Mouse (Mus musculus): ENCODE measurements at regions not wholly inside any gene's neighbourhood (a gene's known extent, or its start where the extent isn't known, plus 50 kb on each side); places are given as distances from the start of the nearest gene placed in this dataset.

- no peak for DNase-seq
Observed at GRCm38 (mm10) chr1:43371863-43372262, 72.5 kb upstream of the Nck2 start.

DNA sequence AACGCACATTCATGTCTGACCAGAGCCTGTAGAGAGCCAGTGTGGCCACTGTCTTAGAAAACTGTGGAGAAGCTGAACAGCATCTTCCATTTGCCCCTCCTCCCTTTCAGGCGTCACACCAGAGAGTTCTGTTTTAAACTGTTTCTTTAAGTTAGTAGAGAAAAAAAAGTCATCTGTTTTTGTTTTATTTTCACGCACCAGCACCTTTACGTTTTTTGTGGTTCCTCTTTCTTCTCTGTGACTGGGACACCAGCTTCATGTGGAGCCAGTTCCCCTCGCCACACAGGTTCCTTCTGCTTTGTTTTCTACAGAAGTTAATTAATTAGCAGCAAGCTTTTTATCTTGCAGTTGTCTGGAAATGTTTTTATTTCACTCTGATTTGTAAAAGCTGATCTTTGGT is 69.4 kb upstream of the Nck2 start:
- no peak for DNase-seq

- no peak for DNase-seq
Observed at GRCm38 (mm10) chr1:43375851-43376250, 68.5 kb upstream of the Nck2 start.

DNA sequence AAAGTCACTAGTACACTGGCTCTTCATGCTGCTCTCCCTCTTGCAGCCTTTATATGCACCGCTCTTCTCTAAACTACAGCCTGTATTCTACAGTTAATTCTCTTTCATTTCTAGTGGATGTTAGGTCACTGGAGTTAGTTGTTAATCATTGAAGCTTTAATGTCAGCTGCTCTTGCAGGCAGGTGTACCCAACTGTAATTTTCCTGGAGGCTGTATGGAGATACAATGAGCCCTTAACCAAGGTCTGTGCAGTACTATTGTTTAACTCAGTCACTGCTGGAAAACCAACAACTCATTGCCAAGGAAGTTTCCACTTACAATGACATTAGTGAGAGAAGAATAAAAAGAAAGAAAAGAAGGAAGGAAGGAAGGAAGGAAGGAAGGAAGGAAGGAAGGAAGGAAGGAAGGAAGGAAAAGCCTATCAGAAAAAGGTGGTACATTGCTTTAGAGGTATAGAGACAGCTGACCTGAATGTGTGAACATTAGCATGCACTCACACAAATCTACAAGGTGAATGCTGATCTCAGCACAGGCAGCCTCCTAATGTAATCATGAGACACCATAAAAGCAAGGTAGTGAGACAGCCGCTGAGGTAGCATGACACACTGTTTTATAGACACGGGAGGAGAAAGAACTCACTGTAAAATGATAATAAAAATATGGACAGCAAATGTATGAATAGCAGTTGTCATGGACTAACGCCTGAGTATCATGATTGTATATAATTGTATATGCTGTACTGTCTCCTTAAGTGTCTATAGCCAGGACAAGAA is 66.7 kb upstream of the Nck2 start:
- no peak for DNase-seq

DNA sequence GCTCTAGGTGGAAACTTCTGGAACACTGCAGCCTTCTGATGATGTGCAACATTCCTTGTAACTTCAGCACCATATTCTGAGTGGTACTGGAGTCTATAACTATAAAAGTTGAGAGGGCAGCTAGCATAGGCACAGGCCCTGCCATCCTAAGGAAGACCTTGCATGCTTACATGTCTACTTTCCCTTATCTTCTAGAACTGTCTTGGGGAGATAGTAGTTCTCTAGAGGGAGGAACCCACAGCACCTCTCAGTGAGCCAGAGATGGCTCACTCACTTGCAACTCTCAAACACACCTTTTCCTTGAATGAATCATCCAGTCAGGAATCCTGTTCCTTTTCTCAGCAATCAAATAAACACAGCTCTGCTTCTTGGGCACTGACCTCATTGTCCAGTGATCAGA is 59.4 kb upstream of the Nck2 start:
- DNase-seq, result no peak

DNA sequence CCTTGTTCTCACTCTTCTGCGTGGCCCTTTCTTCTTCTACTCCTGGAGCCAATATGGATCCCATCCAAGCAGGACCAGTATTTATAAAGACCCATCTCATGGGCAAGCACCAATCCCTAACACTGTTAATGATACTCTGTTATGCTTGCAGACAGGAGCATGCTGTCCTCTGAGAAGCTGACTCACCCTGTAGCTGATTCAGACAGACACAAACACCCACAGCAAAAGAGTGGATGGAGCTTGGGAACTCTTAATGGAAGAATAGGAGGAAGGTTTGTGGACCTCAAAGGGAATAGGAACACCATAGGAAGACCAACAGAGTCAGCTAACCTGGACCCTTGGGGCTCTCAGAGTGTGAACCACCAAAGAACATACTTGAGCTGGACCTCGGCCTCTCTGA is 50.3 kb upstream of the Nck2 start:
- no peak for DNase-seq
